Mouse (Mus musculus): ENCODE data around the gene Sept14.
"Not testable (repeated sequence)": the region's sequence is repeated elsewhere in the genome, so short reads cannot be mapped to it uniquely, and the experiment has no call there.

The Sept14 gene

DNA sequence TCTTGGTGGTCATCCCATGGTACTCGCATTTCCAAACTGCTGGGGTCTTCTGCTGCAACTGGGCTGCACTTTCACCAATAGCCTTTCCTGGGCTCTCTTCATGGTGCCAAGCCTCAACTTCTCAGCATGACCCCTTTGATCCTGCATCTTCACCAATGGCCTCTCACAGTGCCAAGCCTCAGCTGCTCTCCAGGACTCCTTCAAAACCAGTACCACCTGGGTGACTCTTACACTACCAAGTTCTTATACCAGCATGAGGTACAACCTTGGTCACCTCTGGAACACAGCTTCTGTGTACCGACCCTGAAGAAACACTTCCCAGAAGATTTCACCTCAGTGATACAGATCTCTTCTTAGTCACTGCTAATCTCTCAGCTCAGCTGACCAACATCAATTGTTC is at the start of gene Sept14:
Sept14 (minus strand) TSS at position 101 of the 400 bp plus-strand sequence.
- DNase-seq (ENCODE audit: low spot score in 2 of 2): no peak

DNA sequence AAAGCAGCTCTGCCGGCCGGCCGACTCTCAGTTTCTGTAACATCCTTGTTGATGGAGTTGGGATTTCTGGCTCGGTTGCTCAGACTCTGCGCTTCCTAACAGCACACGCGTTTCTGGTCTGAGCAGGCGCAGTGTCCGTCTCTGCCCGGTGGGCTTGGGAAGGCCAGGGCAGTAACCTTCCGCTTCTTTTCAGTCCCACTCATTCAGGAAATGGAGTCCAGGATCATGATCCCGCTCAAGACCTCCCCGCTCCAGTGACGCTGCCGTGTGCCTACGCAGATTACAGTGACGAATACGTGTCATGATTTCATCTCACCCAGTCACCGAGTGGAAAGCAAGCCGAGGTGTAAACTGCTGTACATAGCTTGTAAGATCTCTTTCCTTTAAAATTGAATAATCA is 48.6 kb upstream of the Sept14 start:
- no peak for DNase-seq (ENCODE audit: low spot score in 2 of 2)

DNA sequence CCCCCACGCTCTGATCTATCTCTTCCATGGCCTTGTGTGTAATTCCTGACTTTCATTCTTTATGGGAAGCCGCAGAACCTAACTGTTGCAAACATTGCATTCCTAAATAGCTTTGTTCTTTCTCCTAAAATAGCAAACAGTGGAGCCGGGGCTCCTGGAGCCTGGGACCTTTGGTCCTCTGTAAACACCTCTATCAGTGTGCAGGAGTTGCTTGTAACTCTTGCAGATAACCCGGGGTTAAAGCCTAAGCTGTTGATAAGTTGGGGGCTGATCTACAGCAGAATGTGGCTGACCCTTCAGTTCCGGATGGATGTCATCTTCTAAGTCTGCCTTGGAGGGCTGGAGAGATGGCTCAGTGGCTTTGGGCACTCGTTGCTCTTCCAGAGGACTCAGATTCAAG is 35.7 kb upstream of the Sept14 start:
- no peak for DNase-seq (ENCODE audit: low spot score in 2 of 2)

DNA sequence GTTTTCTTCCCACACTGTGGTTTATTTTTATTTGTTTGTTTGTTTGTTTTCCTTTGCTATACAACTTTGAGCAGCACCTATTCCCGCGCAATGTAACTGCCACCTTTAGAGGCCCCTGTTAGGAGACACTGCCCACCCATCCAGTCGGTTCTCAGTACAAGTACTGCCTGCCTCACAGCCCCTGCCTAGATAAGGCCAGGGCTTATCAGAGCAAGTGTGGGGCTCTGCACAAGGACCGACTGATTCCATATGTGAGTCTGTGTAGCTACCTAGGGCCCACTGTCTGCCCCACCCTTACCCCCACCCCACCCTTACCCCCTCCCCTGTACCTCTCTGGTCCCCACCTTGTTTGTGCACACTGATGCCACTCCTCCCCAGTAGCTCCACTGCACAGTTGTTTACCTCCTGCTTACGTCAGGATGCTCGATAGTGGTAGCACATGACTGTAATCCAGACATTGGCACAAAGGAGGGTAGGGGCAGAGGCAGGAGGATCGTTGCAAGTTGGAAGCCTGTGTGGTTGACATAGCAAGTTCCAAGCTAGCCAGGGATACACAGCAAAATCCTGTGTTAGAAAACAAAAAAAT is 34.7 kb upstream of the Sept14 start:
- DNase-seq (ENCODE audit: low spot score in 2 of 2): no peak

DNA sequence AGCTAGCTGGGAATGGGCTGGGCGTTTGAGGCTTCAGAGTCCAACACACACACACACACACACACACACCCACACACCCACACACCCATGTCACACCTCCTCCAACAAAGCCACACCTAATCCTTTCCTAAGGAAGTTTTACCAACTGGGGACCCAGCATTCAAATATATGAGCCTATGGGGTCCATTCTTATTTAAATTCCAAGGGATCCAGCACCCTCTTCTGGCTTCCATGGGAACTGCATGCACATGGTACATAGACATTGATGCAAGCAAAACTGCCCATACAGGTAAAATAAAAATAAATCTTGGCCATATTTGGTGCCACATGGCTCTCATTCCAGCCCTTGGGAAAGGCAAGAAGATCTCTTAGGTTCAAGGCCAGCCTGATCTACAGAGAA is 32.7 kb upstream of the Sept14 start:
- no peak for DNase-seq (ENCODE audit: low spot score in 2 of 2)

DNA sequence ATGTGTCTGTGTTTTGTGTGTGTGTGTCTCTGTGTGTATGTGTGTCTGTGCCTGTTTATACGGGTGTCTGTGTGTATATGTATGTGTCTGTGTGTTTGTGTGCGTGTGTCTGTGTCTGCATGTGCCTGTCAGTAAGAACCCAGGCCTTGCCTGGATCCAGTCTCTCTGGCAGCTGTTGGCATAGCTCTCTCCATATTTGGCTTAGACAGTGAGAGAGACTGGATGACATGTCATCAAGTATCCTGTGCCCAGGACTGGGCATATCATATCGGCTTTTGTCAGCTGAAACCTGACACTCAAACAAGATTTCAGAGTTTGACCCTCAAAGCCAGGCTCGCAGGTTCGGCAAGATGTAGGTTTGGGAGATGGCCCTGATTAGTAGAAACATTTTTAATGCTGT is 22.7 kb upstream of the Sept14 start:
- no peak for DNase-seq (ENCODE audit: low spot score in 2 of 2)

DNA sequence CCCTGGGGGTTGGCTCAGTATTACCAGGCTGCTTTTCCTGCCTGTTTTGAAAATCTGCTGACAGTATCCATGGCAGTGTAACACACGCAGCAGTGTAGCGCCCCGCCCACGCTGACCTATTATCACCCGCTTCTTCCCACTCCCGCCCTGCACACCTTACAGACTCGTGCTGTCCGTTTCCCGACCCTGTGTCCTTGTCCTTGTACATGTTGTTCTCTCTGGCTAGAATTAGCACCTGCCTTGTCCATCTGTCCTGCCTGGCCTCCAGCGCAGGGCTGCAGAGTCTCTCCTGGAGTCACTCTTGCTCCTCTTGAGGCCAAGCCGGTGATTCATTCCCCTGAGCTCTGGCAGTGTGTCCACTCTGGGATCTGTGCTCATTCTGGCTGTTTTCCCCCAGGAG is 22.0 kb upstream of the Sept14 start:
- DNase-seq (ENCODE audit: low spot score in 2 of 2): no peak

DNA sequence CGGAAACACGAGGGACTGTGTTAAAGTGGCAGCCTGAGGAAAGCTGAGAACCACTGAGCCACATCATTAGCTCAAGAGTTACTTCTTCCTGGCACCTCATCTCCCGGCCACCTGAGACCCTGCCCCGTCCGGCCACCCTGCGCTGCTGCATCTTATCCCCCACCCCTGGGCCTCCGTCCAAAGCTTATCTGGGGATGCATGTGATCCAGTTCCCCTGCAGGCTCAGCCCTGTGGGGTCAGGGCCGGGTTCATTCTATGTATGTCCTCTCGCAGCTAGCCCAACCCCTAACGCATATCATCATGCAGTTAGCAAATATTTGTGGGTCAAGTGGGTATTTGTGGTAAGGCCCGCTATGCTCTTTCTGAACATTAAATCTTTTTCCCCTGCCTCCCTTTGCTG is 21.0 kb upstream of the Sept14 start:
- no peak for DNase-seq (ENCODE audit: low spot score in 2 of 2)

DNA sequence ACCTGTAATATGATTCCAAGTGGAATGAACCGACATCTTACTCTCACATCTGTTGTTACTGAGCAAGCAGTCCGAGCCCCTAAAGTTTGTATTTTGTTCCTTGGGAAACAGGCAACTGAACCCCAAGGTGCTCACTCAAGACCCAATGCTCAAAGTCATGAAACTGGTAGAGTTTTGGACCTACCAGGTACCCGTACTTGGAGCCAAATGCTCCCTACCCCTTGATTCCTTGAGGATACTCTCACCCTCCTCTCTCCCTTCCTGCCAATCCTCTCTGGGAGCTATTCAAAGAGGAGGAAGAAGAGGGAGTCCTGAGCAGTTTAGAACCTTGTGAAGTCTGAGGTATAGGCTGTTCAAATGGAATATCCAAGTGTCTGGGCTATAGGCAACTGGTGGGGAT is 18.5 kb upstream of the Sept14 start:
- no peak for DNase-seq (ENCODE audit: low spot score in 2 of 2)

DNA sequence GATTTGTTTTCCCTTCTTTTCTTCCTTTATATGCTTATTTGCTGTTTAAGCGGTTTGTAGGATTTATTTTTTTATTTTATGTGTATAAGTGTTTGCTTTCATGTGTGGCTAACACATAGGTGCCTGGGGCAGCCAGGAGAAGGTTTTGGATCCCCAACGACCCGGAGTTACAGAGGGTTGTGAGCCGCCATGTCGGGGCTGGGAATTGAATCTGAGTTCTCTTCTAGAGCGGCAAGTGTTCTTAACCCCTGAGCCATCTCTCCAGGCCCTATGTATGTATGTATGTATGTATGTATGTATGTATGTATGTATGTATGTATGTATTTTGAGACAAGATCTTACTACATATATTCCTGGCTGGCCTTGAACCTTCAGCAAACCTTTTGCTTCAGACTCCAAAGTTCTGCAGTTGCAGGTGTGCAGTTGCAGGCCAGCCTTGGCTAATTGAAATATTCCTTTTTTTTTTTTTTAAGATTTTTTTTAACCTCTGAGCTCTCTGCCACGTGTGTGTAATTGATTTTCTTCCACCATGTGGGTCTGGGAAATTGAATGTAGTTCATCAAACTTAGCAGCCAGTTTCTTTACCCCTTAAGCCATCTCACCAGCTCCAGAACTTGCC is 17.6 kb upstream of the Sept14 start:
- no peak for DNase-seq (ENCODE audit: low spot score in 2 of 2)

DNA sequence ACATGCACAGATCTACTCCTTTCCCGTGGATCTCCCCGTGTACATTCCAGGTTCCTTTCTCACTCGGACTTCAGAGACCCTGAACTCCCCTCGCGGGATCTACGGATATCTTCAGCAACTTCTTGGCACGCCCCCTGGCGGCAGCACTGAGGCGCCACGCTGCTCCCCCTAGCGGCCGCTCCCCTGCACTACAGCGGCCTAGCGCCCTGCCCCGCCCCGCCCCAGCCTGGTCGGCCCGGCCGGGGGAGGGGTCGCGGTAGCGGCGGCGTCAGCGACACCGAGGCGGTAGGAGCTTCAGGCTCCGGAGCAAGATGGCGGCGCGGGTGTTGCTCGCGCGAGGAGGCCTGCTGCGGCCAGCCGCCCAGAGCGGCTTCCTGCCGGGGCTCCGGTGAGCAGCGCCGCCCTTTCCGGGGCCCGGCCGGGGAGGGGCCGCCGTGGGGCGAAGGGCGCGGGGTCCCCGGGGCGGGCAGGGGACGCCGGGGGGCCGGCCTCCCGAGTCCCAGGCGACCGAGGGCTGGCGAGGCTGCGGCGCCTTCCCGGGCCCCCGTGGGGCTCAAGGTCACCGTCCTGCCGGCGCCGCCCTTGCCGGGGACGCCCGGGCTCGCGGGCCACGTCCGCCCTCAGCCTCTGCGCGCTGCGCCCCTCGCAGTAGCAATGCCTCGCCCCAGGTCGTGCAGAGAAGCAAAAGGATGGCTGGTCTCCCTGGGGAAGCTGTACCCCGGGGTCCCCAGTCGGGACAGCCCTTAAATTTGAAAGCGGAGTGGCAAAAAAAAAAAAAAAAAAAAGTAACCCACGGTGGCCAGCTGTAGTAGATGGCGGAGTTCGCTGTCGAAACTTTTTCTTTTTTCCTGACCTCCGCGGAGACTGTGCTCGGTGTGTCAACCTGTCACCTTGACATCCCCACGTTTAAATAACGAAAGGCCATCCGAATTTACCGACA is 16.8 kb upstream of the Sept14 start, which contains the start of gene Nipsnap2:
Nipsnap2 (plus strand) TSS at position 230 of the 940 bp plus-strand sequence.
- peak; percentile 81 to 88 for DNase-seq (ENCODE audit: low spot score in 2 of 2)

DNA sequence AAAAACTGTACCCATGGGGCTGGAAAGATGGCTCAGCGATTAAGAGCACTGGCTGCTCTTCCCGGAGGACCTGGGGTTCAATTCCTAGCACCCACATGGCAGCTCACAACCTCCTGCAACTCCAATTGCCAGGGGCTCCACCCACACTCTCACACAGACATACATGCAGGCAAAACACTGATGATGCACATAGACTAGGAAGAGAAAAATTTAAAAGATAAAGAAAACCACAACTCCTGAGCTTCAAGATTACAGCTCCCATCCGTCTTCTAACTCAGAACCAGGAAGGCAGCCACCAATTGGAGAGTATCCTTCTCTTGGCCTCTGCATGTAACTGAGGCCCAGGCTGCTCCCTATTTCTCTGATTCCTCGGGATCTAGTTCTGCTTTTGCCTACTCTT is 16.0 kb upstream of the Sept14 start:
- no peak for DNase-seq (ENCODE audit: low spot score in 2 of 2)

DNA sequence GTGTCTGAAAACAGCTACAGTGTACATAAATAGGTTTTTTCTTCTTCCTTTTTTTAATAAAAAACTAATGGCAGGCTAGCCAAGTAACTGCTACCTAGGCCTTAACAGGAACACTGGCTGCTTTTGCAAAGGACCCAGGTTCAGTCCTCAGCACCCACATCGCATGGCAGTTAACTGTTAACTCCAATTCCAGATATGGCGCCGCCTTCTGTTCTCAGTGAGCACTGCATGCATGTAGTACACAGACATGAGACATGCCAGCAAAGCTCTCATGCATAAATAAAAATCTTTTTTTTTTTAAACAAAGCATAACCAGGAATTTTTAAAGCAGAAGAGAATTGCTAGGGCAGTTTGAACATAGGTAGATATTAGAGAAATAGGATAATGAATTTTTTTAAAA is 11.9 kb upstream of the Sept14 start:
- no peak for DNase-seq (ENCODE audit: low spot score in 2 of 2)

DNA sequence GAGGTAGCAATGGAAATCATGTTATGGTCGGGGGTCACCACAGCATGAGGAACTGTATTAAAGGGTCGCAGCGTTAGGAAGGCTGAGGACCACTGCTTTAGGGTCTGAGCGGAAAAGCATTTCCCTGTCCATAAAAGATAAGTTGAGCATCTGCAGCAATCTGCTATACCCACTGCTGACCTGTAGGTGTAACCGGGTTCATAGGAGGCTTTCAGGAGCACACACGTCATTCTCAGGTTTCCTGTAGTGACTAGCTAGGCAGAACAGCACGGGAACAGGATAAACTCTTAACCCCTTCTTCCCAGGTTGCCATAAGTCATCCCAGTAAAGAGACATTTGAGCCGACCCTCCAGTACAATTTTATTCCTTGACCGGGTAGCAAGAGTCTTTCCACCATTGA is 8.7 kb upstream of the Sept14 start:
- DNase-seq (ENCODE audit: low spot score in 2 of 2): no peak

DNA sequence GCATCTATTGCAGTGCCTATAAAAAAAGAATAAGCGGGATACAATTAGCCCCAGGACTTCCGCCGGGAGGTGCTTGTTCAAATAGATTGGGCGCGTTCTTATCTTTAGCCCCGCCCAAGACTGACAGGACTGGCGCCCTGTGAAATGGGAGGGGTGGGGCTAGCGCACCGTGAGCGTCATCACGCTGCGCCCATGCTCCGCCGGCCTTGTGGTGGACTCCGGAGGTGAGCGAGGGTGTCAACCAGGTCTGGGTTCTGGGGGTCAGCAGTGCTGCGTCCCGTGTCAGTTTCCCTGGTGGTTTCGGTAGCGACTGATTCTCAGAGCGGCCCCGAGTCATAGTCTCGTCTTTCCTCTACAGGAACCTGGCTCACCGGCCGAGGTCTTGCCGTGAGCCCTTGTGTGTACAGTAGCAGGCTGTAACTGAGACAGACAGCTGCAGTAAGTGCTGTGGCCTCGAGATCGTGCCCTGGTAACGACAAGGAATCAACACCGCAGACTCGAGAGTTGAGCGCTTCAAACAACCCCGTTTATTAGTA is 7.1 kb upstream of the Sept14 start, which contains the start of gene Mrps17:
Mrps17 (plus strand) TSS at position 172 of the 536 bp plus-strand sequence.
- peak; percentile 83 to 88 for DNase-seq (ENCODE audit: low spot score in 2 of 2)

DNA sequence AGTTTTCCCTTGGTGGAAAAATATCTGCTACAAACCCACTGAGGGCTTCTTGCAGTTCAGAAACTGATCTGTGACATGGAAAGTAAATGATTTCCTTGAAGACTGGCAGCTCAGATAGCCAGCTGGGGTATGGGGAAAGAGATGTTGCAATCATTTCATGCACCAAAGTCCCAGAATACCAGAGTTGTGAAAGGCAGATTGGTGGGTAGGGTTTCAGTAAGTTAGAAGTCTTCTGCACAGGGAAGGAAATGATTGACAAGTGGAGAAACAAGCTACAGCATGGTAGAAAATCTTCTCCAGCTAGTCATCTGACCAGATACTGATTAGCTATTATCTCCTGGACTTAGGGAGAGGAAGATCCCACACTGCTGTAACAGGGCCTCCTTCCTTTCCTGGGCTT is 4.9 kb downstream of the Sept14 start:
- DNase-seq (ENCODE audit: low spot score in 2 of 2): no peak

DNA sequence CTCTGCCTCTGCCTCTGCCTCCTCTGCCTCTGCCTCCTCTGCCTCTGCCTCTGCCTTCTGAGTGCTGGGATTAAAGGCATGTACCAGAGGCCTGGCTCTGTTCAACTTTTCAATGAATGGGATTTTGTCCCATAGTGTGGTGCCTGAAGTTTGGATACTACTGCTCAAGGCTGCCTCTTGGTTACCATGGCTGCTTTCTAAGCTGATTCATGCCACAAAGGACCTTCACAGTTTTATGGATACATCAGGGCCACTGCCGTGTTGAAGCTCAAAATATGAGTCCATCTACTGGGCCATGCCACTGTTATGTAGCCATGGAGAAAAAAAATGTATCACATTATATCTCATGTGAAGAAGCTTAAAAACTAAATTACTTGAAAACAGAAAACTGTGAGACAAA is 6.6 kb downstream of the Sept14 start:
- DNase-seq (ENCODE audit: low spot score in 2 of 2): no peak

DNA sequence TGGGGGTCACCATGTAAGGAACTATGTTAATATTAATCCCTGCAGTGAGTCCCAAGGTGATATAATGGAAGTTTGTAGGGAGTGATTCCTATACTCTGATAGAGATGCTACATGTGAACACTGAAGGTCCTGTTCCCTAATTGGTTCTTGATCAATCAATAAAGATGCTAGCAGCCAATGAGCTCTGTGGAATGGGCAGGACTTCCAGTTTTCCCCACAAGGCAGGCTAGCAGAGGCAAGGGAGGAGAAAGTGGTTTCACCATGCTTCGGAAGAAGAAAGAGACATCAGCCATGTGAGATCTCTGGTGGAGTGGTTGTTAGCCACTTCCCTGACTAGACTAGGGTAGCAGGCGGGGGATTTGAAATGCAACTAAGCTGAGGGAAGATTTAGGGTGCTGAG is 7.8 kb downstream of the Sept14 start:
- no peak for DNase-seq (ENCODE audit: low spot score in 2 of 2)

DNA sequence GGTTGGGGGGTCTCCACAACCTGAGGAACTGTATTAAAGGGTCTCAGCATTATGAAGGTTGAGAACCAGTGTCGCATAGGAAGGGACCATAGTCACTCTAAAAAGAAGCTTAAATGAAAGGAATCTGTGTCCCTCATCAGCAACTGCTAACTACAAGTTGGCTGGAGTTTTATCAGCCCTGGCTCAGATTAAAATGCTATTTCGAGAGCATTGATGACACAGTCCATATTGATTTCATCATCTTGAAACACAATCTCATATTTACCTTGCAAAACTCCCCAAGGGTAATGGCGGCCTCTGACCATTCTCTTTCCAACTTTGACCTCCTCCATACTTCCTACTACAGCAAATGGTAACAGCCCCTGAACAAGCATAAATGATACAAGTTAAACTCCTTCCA is 17.8 kb downstream of the Sept14 start:
- DNase-seq (ENCODE audit: low spot score in 2 of 2): no peak

DNA sequence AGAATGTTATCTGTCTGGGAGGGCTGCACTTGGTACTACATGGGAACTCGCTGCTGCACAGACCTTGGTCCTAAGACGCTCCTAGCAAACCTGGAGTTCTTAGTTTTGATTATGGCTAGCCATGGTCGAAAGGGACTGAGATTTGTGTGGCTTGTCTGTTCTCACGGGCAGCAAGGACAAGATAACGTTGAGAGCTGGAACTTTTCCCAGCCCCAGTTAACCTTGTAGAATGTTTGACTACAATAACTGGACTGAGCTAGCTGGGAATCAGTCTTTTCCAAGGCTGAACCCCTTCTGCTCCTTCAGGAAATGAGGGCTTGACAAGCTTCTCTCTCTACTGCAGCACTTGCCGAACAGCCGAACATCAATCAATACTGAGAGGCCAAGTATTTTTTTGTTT is 20.7 kb downstream of the Sept14 start:
- DNase-seq (ENCODE audit: low spot score in 2 of 2): no peak

DNA sequence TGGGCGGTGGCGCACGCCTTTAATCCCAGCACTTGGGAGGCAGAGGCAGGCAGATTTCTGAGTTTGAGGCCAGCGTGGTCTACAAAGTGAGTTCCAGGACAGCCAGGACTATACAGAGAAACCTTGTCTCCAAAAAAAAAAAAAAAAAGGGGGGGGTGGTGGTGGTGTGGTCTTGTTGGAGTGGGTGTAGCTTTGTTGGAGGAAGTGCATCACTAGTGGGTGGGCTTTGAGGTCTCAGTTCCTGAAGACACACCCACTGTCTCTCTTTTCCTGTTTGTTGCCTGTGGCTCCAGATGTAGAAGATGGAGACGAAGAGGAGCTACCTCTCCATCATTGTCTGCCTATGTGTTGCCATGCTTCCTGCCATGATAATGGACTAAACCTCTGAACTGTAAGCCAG is 23.2 kb downstream of the Sept14 start:
- DNase-seq (ENCODE audit: low spot score in 2 of 2): not testable (repeated sequence)

DNA sequence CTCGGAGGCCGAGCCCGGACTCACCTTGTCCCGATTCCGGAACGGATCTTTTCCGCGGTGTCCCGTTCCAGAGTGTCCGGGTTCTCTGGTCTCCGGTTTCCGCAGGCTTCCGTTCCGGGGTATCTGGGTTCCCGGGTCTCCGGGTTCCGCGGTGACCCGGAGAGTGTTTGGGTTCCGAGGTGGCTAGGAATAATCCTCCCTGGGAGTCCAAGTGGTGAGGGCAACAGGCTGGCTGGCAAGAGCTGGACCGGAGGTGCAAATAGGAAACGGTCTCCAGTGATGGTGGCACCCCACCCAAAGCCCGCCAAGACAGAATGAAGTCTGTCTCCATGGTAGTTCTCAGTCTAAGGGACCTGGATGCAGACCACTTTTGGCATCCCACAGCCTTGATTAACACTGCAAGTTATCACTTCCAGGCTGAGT is 38.3 kb downstream of the Sept14 start, which contains the start of gene Zfp11:
Zfp11 (minus strand) TSS at position 64 of the 423 bp plus-strand sequence.
- peak; percentile 68 to 71 for DNase-seq (ENCODE audit: low spot score in 2 of 2)
